Mouse (Mus musculus) kidney, postnatal 36 days (tissue): ENCODE measurements around the gene Gm31571.
"Not testable (repeated sequence)": the region's sequence is repeated elsewhere in the genome, so short reads cannot be mapped to it uniquely, and the experiment has no call there.

ENCODE experiments used
- DNase-seq, 2 experiments: peaks; one replicate each; pipeline ENCODE4 v3.0.0; 2021 to 2022; ENCODE audit warnings: mixed read lengths in 2 of 2

Gene Gm31571

GRCm38 (mm10) chrY:22051253-22051652, at the start of gene Gm31571:
Gene Gm31571 (minus strand): TSS chrY:22051353.
- DNase-seq: not testable (repeated sequence)
